Comparison of ENCODE assay signal across 8 mouse cellular contexts in genomic region chr10:86064937-86065336, GRCm38 (mm10). TPM values are rescaled to one million over a fixed set of nuclear protein-coding genes. Genes with fewer than 3 reads are reported as not detected.
DNase-seq lines count a peak whose midpoint lies in the region; ATAC-seq and TF ChIP-seq lines count a peak whose summit lies in the region.

No protein-coding gene starts in this region.

- intact Hi-C loops in heart, postnatal 36 days (cut with DNase I) = loop anchor here (1.0 to 5.0 kb wide), 7 partner anchors 42 to 400 kb away; no protein-coding TSS in a partner anchor

- 0 out of 2 replicates have a peak, but pooled peaks cover 4% of the 10 kb centered on the region for H3K36me3 ChIP-seq in forebrain, postnatal 0 days (ENCODE audit: insufficient read depth)
- H3K36me3 ChIP-seq in liver, postnatal 0 days (replicated peaks; ENCODE audit: insufficient read depth, low read length) = no peaks in the 10 kb centered on the region

- no peak for TF ChIP-seq EP300 in liver, postnatal 0 days (IDR thresholded peaks at IDR 0.05; ENCODE audit: low read depth)

- ATAC-seq in forebrain, postnatal 0 days = peak; percentile 81
- peak; percentile 84 for ATAC-seq in liver, postnatal 0 days
- ATAC-seq in neutrophil, adult 5-6 weeks (ENCODE audit: extremely low read depth, insufficient number of reproducible peaks, low FRiP score, poor library complexity, severe bottlenecking) = peak; percentile 27; the same call in 1 of the 2 replicates

- no peak for TF ChIP-seq POLR2A in cerebellum, adult 2 months (IDR thresholded peaks at IDR 0.05; ENCODE audit: borderline replicate concordance, insufficient read depth, low read length)

- H3K4me2 ChIP-seq in forebrain, postnatal 0 days (ENCODE audit: low read depth) = no peak overlapping the region
- H3K4me2 ChIP-seq in liver, postnatal 0 days (ENCODE audit: low read depth, low read length) = no peak overlapping the region

- H3K27ac ChIP-seq in cerebellum, adult 2 months (ENCODE audit: insufficient read depth, low read length) = no peak overlapping the region
- no peak overlapping the region for H3K27ac ChIP-seq in forebrain, postnatal 0 days (ENCODE audit: low read depth, low read length)
- H3K27ac ChIP-seq in liver, postnatal 0 days (ENCODE audit: low read depth) = no peak overlapping the region

- H3K4me3 ChIP-seq in cerebellum, adult 2 months (replicated peaks; ENCODE audit: insufficient read depth, low read depth, low read length) = no peak overlapping the region
- H3K4me3 ChIP-seq in forebrain, postnatal 0 days (ENCODE audit: low read depth, low read length) = no peak overlapping the region
- H3K4me3 ChIP-seq in liver, postnatal 0 days (ENCODE audit: low read depth, low read length) = no peak overlapping the region

- H3K9me3 ChIP-seq in forebrain, postnatal 0 days (ENCODE audit: low read length) = 0 out of 2 replicates have a peak, but pooled peaks cover 3% of the 10 kb centered on the region
- 0 out of 2 replicates have a peak, but pooled peaks cover 3% of the 10 kb centered on the region for H3K9me3 ChIP-seq in liver, postnatal 0 days (ENCODE audit: low read length)

- WGBS in cerebellum, adult 2 months = 11% methylated on average over 4 of the region's 4 CpGs
- 5% methylated on average over 4 of the region's 4 CpGs for WGBS in forebrain, postnatal 0 days
- WGBS in liver, postnatal 0 days (ENCODE audit: insufficient replicate concordance) = 10% methylated on average over 4 of the region's 4 CpGs

- H3K9ac ChIP-seq in forebrain, postnatal 0 days = no peak overlapping the region
- no peak overlapping the region for H3K9ac ChIP-seq in liver, postnatal 0 days (replicated peaks)

- H3K4me1 ChIP-seq in cerebellum, adult 2 months (ENCODE audit: control insufficient read depth, insufficient read depth, low read length) = peaks cover 7% of the 10 kb centered on the region
- no peaks in the 10 kb centered on the region for H3K4me1 ChIP-seq in forebrain, postnatal 0 days (ENCODE audit: insufficient read depth)
- no peaks in the 10 kb centered on the region for H3K4me1 ChIP-seq in liver, postnatal 0 days (ENCODE audit: insufficient read depth)

- peak; percentile 98 for TF ChIP-seq CTCF in cerebellum, adult 2 months (IDR thresholded peaks at IDR 0.05; ENCODE audit: borderline replicate concordance, insufficient read depth, low read depth, low read length)
- TF ChIP-seq CTCF in forebrain, postnatal 0 days (IDR thresholded peaks at IDR 0.05; ENCODE audit: low read depth) = peak; percentile 97
- peak; percentile 96 for TF ChIP-seq CTCF in liver, postnatal 0 days (IDR thresholded peaks at IDR 0.05; ENCODE audit: low read depth)

- peak; percentile 15 for DNase-seq in MEL-GATA-1-ER (ENCODE audit: extremely low read depth, low read depth)
- peak; percentile 69 to 73 for DNase-seq in cerebellum, adult 2 months
- peak; percentile 83 for DNase-seq in forebrain, postnatal 0 days
- peak; percentile 75 to 80 for DNase-seq in heart, postnatal 36 days
- DNase-seq in layer of hippocampus, adult 18-20 months (ENCODE audit: low spot score in 2 of 2) = peak; percentile 46 to 83
- DNase-seq in liver, postnatal 0 days = peak; percentile 67
- peak; percentile 23 for DNase-seq in thymus, postnatal 14 days

- no peaks in the 10 kb centered on the region for H3K27me3 ChIP-seq in cerebellum, adult 2 months (ENCODE audit: control insufficient read depth, insufficient read depth, low read length)
- no peaks in the 10 kb centered on the region for H3K27me3 ChIP-seq in forebrain, postnatal 0 days (ENCODE audit: insufficient read depth, low read length)
- no peaks in the 10 kb centered on the region for H3K27me3 ChIP-seq in liver, postnatal 0 days (ENCODE audit: insufficient read depth, low read length)

RNA-seq across cellular contexts. Expression of gene Fbxo7, which starts 43.2 kb away (rescaled TPM):
- 40.8 and 50.5 TPM in 2 replicates for polyA plus RNA-seq in cerebellum, adult 2 months (2012; rRNA removed)
- 10.0 and 15.0 TPM in 2 replicates for total RNA-seq in forebrain, postnatal 0 days (2014; rRNA removed)
- 20.5 and 23.2 TPM in 2 replicates for polyA plus RNA-seq in forebrain, postnatal 0 days (2015; fragmentation: Nextera tagmentation; extraction: Ambion mirVana)
- total RNA-seq in heart, postnatal 36 days (2021) = 10 to 100 TPM; 13.9 to 17.7 TPM
- total RNA-seq in layer of hippocampus, adult 18-20 months (2021) = 10 to 100 TPM; 30.4 to 31.1 TPM
- 28.7 and 28.9 TPM in 2 replicates for polyA plus RNA-seq in liver, postnatal 0 days (2015; fragmentation: Nextera tagmentation; extraction: Ambion mirVana)
- 20.7 and 22.0 TPM in 2 replicates for total RNA-seq in neutrophil, adult 5-6 weeks (2017)

RNA-seq across cellular contexts. Expression of gene Bpifc, which starts 53.2 kb away (rescaled TPM):
- polyA plus RNA-seq in cerebellum, adult 2 months (2012; rRNA removed) = 0.11 TPM in 1 of 2 replicates, not detected in the other
- 0.10 TPM in 1 of 2 replicates, not detected in the other for total RNA-seq in forebrain, postnatal 0 days (2014; rRNA removed)
- 0.13 TPM in 1 of 2 replicates, not detected in the other for polyA plus RNA-seq in forebrain, postnatal 0 days (2015; fragmentation: Nextera tagmentation; extraction: Ambion mirVana)
- total RNA-seq in heart, postnatal 36 days (2021) = not detected
- not detected for total RNA-seq in layer of hippocampus, adult 18-20 months (2021)
- not detected in 2 replicates for polyA plus RNA-seq in liver, postnatal 0 days (2015; fragmentation: Nextera tagmentation; extraction: Ambion mirVana)
- total RNA-seq in neutrophil, adult 5-6 weeks (2017) = not detected in 2 replicates

Comparison
In these comparisons a context has a peak if more than half of its experiments do, and no peak if none do; other contexts are left out.
1. DNase-seq: peak in every context shown above with its lines; median percentile 83 in forebrain, postnatal 0 days; 78 in heart, postnatal 36 days; 71 in cerebellum, adult 2 months; 67 in liver, postnatal 0 days; 64 in layer of hippocampus, adult 18-20 months; 23 in thymus, postnatal 14 days; 15 in MEL-GATA-1-ER.
2. ATAC-seq: peak in every context shown above with its lines; median percentile 84 in liver, postnatal 0 days; 81 in forebrain, postnatal 0 days; 27 in neutrophil, adult 5-6 weeks.